ENCODE assay signal across 8 mouse cellular contexts in the genomic region with DNA sequence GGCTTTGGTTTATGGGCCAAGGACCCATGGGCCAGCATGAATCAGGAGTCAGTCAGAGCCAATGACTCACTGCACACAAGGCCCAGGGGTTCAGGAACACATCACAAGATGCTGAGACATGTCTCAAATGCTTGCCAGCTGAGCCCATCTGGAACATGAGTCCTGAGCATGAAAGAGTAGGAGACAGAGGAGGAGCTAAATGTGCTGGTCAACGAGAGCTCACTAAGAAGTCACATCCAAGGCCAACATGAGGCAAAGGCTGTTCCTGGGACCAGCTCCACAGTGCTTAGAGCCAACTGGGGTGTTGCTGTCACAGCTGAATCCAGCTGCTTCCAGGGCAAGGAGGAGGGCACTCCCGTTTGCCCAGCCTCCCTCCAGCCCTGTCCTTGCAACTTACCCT.
A peak's percentile ranks its signal among the peaks of the same experiment; 100 is the strongest.
DNase-seq lines count a peak whose midpoint lies in the region; ATAC-seq and TF ChIP-seq lines count a peak whose summit lies in the region.

No protein-coding gene starts in this region.

- intact Hi-C loops in heart, postnatal 10 days (cut with DNase I), result no loop called here

- H3K9ac ChIP-seq in embryonic facial prominence, embryonic 14.5 days (ENCODE audit: low read depth, low read length), result no peak overlapping the region
- no peak overlapping the region for H3K9ac ChIP-seq in limb, embryonic 15.5 days

- no peak overlapping the region for H3K4me3 ChIP-seq in C2C12 (ENCODE audit: insufficient read depth, poor library complexity, severe bottlenecking)
- no peak overlapping the region for H3K4me3 ChIP-seq in embryonic facial prominence, embryonic 14.5 days (ENCODE audit: low read depth, low read length)
- no peak overlapping the region for H3K4me3 ChIP-seq in limb, embryonic 15.5 days

- ATAC-seq in embryonic facial prominence, embryonic 14.5 days (ENCODE audit: low read depth), result no peak
- no peak for ATAC-seq in limb, embryonic 15.5 days (ENCODE audit: insufficient number of reproducible peaks, low FRiP score, low TSS enrichment, low read depth)
- no peak for ATAC-seq in megakaryocyte, adult 5-6 weeks (ENCODE audit: poor library complexity, severe bottlenecking)

- 23% methylated on average over 2 of the region's 2 CpGs for WGBS in embryonic facial prominence, embryonic 14.5 days
- WGBS in limb, embryonic 15.5 days, result 25% methylated on average over 2 of the region's 2 CpGs

- peak overlapping the region; percentile 50; the same call in 1 of the 2 replicates for H3K27ac ChIP-seq in embryonic facial prominence, embryonic 14.5 days (replicated peaks; ENCODE audit: low read depth, low read length)
- peak overlapping the region; percentile 57; the same call in 1 of the 2 replicates for H3K27ac ChIP-seq in limb, embryonic 15.5 days

- no peak for TF ChIP-seq CTCF in C2C12 (IDR thresholded peaks at IDR 0.05; ENCODE audit: control insufficient read depth, insufficient read depth, insufficient read length)

- no peaks in the 10 kb centered on the region for H3K27me3 ChIP-seq in C2C12 (ENCODE audit: control insufficient read depth, insufficient read depth, insufficient read length)
- H3K27me3 ChIP-seq in embryonic facial prominence, embryonic 14.5 days (replicated peaks; ENCODE audit: control insufficient read depth, insufficient read depth, low read length), result no peaks in the 10 kb centered on the region
- H3K27me3 ChIP-seq in limb, embryonic 15.5 days, result peaks cover 4% of the 10 kb centered on the region

- H3ac ChIP-seq in C2C12 (ENCODE audit: control insufficient read depth, insufficient read length, low read depth), result no peak overlapping the region

- H3K36me3 ChIP-seq in C2C12 (ENCODE audit: control insufficient read depth, insufficient read depth), result no peaks in the 10 kb centered on the region
- H3K36me3 ChIP-seq in embryonic facial prominence, embryonic 14.5 days (ENCODE audit: control insufficient read depth, insufficient read depth, low read length), result no peaks in the 10 kb centered on the region
- H3K36me3 ChIP-seq in limb, embryonic 15.5 days, result no peaks in the 10 kb centered on the region

- H3K79me3 ChIP-seq in C2C12 (ENCODE audit: low read depth), result no peaks in the 10 kb centered on the region

- no peaks in the 10 kb centered on the region for H3K79me2 ChIP-seq in C2C12 (ENCODE audit: control insufficient read depth, insufficient read depth)

- H3K4me1 ChIP-seq in embryonic facial prominence, embryonic 14.5 days (ENCODE audit: control insufficient read depth, insufficient read depth, low read length), result peaks cover 27% of the 10 kb centered on the region
- peaks cover 34% of the 10 kb centered on the region for H3K4me1 ChIP-seq in limb, embryonic 15.5 days

- no peak overlapping the region for H3K4me2 ChIP-seq in embryonic facial prominence, embryonic 14.5 days (ENCODE audit: low read depth, low read length)
- H3K4me2 ChIP-seq in limb, embryonic 15.5 days, result no peak overlapping the region

- no peaks in the 10 kb centered on the region for H3K9me3 ChIP-seq in embryonic facial prominence, embryonic 14.5 days (ENCODE audit: control insufficient read depth, low read length)
- no peaks in the 10 kb centered on the region for H3K9me3 ChIP-seq in limb, embryonic 15.5 days

- DNase-seq in embryonic facial prominence, embryonic 14.5 days (ENCODE audit: low spot score), result peak; percentile 71
- DNase-seq in heart, postnatal 10 days, result peak; percentile 82 to 86
- DNase-seq in urinary bladder, postnatal 25 days (ENCODE audit: low spot score), result peak; percentile 40
- DNase-seq in thymus, adult 18-20 months, result no peak
- DNase-seq in frontal cortex, adult 2 months (ENCODE audit: extremely low spot score in 1 of 2, low spot score in 1 of 2), result no peak

TF ChIP-seq in C2C12, 6 proteins besides CTCF, POLR2A, EP300 and RAD21:
- TF ChIP-seq MYOG (IDR thresholded peaks at IDR 0.05; ENCODE audit: control insufficient read depth, extremely low read depth, insufficient read length) (no peak), MAX (IDR thresholded peaks at IDR 0.05) (peak; percentile 73), CEBPB (IDR thresholded peaks at IDR 0.05; ENCODE audit: low read depth) (no peak), FOSL1 (IDR thresholded peaks at IDR 0.05; ENCODE audit: insufficient read depth, low read length, poor library complexity, severe bottlenecking) (peak; percentile 76), MYOD1 (IDR thresholded peaks at IDR 0.05; ENCODE audit: control insufficient read depth, insufficient read length, low read depth) (peak; percentile 37), USF1 (IDR thresholded peaks at IDR 0.05; ENCODE audit: low read depth) (no peak)

Comparison
In these comparisons a context has a peak if more than half of its experiments do, and no peak if none do; other contexts are left out.
1. DNase-seq: peak in embryonic facial prominence, embryonic 14.5 days (single experiment), heart, postnatal 10 days (2 of 2) and urinary bladder, postnatal 25 days (single experiment); none in thymus, adult 18-20 months (0 of 2) and frontal cortex, adult 2 months (0 of 2).